Mouse (Mus musculus) thymus, adult 2 months (tissue): ENCODE data around the gene Wnk2. TPM values are rescaled to one million over a fixed set of nuclear protein-coding genes. Genes with fewer than 3 reads are reported as not detected.

ENCODE experiments used
- DNase-seq: peaks from one replicate; pipeline ENCODE4 v3.0.0; 2021
- H3K27ac ChIP-seq: fragments of 200-500 bp; 2 replicates; pipeline ENCODE4 v1.5.1; 2012; ENCODE audit warnings: low read length, control low read depth; ENCODE audit not compliant: control insufficient read depth, insufficient read depth
- H3K27me3 ChIP-seq: fragments of 200-500 bp; 2 replicates; pipeline ENCODE4 v1.6.1; 2012; ENCODE audit warnings: mild to moderate bottlenecking, low read length, moderate library complexity, mixed read lengths; ENCODE audit not compliant: control insufficient read depth, insufficient read depth
- H3K36me3 ChIP-seq: fragments of 200-500 bp; 2 replicates; pipeline ENCODE4 v1.6.1; 2012; ENCODE audit warnings: mild to moderate bottlenecking, low read length, moderate library complexity; ENCODE audit not compliant: control insufficient read depth, insufficient read depth
- H3K4me1 ChIP-seq: fragments of 200-500 bp; replicated peaks from 2 replicates; pipeline ENCODE4 v1.6.1; 2012; ENCODE audit warnings: low read length; ENCODE audit not compliant: control insufficient read depth, insufficient read depth
- H3K4me3 ChIP-seq: fragments of 200-500 bp; 2 replicates; pipeline ENCODE4 v1.5.1; 2012; ENCODE audit warnings: mild to moderate bottlenecking, low read length, control low read depth, moderate library complexity; ENCODE audit not compliant: control insufficient read depth, insufficient read depth
- CTCF ChIP-seq: fragments of 200-500 bp; IDR thresholded peaks from 2 replicates; pipeline ENCODE4 v1.5.1; 2012; ENCODE audit warnings: mild to moderate bottlenecking, control low read depth, low read length, moderate library complexity, borderline replicate concordance; ENCODE audit not compliant: control insufficient read depth, poor library complexity, insufficient read depth; ENCODE audit errors: extremely low read depth
- POLR2A ChIP-seq: fragments of 200-500 bp; IDR thresholded peaks from 2 replicates; pipeline ENCODE4 v1.6.1; 2012; ENCODE audit warnings: mild to moderate bottlenecking, low read length, control low read depth, moderate library complexity; ENCODE audit not compliant: control insufficient read depth, poor library complexity, insufficient read depth; ENCODE audit errors: extremely low read depth
- WGBS: fragments of 180-500 bp; shearing (Covaris S2); methylation state at CpG from one replicate; pipeline ENCODE4 v1.1.7; 2018; 5-methylcytosine and 5-hydroxymethylcytosine counted together
- polyA plus RNA-seq: library from polyadenylated mRNA; depleted of rRNA; stranded (reverse); fragments of >200 nt; gene quantifications from 2 replicates; pipeline ENCODE4 v1.2.3, GENCODE M21; 2012

The Wnk2 gene
- polyA plus RNA-seq, 1 experiment: 3.9 TPM

DNA sequence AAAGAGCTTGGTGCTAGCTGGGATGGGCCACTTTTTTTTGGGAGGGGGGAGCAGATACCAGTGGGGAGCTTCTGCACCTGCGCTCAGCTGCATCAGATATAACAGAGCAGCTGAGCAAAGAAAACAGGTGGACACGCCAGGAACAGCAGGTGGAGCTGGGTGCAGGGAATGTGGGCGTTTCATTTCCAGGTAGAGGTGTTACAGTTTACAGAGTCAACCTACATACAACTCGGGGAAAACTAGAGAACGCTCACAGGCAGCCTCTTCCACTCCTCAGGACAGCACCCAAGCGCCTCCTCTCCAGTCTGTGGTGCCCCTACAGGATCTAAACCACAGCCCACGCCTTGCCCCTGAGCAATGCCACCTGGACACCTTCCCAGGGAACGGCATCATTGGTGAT lies 35.2 kb downstream of the Wnk2 start:
- Histone ChIP-seq H3K36me3 (no peaks in the 10 kb centered on the region), H3K27ac (no peak overlapping the region), H3K4me1 (peaks cover 6% of the 10 kb centered on the region; the same call in 1 of the 2 replicates), H3K27me3 (no peaks in the 10 kb centered on the region), H3K4me3 (no peak overlapping the region)
- 79% methylated on average over 8 of the region's 8 CpGs for WGBS
- DNase-seq: no peak
- TF ChIP-seq POLR2A (no peak), CTCF (no peak)

DNA sequence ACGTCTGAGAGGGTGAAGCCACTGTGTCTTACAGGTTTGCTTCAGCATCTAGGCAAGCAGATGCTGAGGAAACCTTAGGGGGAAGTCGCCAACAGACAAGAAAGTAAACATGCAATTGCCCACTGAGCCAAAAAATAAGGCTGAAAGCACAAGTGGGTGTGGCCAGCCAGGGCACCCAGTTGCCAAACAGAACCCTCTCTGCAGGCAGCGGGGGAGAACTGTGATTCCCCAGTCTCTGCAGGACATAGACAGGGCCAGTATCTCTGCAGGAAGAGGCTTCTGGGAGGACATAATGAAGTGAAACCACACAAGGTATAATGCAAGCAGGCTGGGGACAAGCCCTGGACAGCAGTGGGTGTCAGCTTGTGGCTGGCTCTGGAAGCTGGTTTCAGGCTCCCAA lies 38.1 kb downstream of the Wnk2 start:
- H3K27me3 ChIP-seq: no peaks in the 10 kb centered on the region
- no peaks in the 10 kb centered on the region for H3K36me3 ChIP-seq
- H3K27ac ChIP-seq: no peak overlapping the region
- DNase-seq: no peak
- TF ChIP-seq POLR2A (no peak), CTCF (no peak)
- peaks cover 7% of the 10 kb centered on the region; the same call in 1 of the 2 replicates for H3K4me1 ChIP-seq
- no peak overlapping the region for H3K4me3 ChIP-seq
- WGBS: 49% methylated on average over 3 of the region's 3 CpGs

DNA sequence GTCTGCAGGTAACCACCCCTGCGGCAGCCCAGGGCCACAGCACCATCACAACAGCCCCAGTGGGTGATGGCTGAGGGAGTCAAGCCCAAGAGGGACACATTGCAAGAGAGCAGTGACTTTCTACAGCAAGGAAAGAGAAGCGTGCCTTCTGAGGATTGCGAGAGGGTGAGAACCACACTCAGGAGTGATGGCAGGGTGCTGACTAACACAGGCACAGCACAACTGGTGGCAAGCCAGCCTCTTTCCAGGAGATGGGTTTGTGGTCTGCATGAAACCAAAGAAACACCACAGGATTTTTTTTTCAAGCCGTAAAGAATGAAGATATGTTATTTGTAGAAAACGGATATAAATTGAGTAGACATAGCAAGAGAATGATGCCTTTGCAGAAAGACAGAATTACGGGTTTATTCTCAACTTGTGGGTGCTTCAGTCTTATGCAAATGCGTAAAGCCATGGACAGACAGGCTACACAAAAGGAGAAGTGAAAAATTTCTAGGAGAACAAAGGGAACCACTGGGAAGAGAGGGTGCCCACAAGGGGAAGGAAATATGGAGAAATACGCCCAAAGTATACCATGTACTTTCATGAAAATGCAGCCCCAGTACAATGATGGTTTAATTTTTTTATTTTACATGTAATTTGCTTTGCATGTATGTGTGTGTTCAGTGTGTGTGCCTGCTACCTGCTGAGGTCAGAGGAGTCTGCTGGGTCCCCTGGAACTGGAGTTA lies 39.5 kb downstream of the Wnk2 start:
- Histone ChIP-seq H3K36me3 (no peaks in the 10 kb centered on the region), H3K27ac (no peak overlapping the region), H3K4me1 (peaks cover 10% of the 10 kb centered on the region), H3K4me3 (no peak overlapping the region), H3K27me3 (no peaks in the 10 kb centered on the region)
- 11% methylated on average over 8 of the region's 8 CpGs for WGBS
- TF ChIP-seq POLR2A (no peak), CTCF (no peak)
- no peak for DNase-seq

- Histone ChIP-seq H3K4me1 (peaks cover 14% of the 10 kb centered on the region), H3K4me3 (no peak overlapping the region), H3K27ac (no peak overlapping the region), H3K36me3 (no peaks in the 10 kb centered on the region), H3K27me3 (no peaks in the 10 kb centered on the region)
- 94% methylated on average over 1 of the region's 1 CpGs for whole genome bisulfite sequencing
- TF ChIP-seq CTCF (no peak), POLR2A (no peak)
- DNase-seq: no peak
Measured at GRCm38 (mm10) chr13:49103913-49104312, 43.9 kb downstream of the Wnk2 start.

DNA sequence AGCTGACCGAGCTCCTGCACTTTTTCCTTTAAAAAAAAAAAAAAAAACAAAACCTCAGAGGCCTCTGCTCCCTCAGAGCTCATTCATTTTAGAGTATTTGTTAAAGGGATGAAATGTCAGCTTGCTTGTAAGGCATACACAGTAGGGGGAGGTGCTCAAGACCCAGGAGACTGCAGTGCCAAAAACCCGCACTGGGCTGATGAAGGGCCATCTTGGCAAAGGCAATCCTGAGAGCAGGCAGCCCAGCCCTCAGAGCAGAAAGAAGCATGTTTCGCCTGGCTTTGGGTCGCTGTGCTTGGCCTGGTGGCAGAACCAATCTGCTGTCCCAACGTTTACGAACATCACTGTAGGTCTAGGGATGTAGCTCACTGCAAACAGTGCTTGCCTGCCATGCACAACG lies 44.6 kb downstream of the Wnk2 start:
- DNase-seq: no peak
- WGBS: 83% methylated on average over 7 of the region's 7 CpGs
- no peaks in the 10 kb centered on the region for H3K27me3 ChIP-seq
- TF ChIP-seq CTCF (no peak), POLR2A (no peak)
- H3K36me3 ChIP-seq: no peaks in the 10 kb centered on the region
- no peak overlapping the region for H3K27ac ChIP-seq
- no peak overlapping the region for H3K4me3 ChIP-seq
- H3K4me1 ChIP-seq: peaks cover 14% of the 10 kb centered on the region

GRCm38 (mm10) chr13:49100417-49100816 lies 47.4 kb downstream of the Wnk2 start:
- TF ChIP-seq POLR2A (no peak), CTCF (no peak)
- 27% methylated on average over 1 of the region's 1 CpGs for WGBS
- no peaks in the 10 kb centered on the region for H3K36me3 ChIP-seq
- H3K27ac ChIP-seq: no peak overlapping the region
- H3K4me1 ChIP-seq: peaks cover 7% of the 10 kb centered on the region; the same call in 1 of the 2 replicates
- no peak for DNase-seq
- H3K27me3 ChIP-seq: no peaks in the 10 kb centered on the region
- no peak overlapping the region for H3K4me3 ChIP-seq

GRCm38 (mm10) chr13:49096826-49097225 lies 51.0 kb downstream of the Wnk2 start:
- Histone ChIP-seq H3K4me1 (peaks cover 34% of the 10 kb centered on the region), H3K27ac (no peak overlapping the region), H3K27me3 (no peaks in the 10 kb centered on the region), H3K4me3 (no peak overlapping the region), H3K36me3 (no peaks in the 10 kb centered on the region)
- no peak for DNase-seq
- 93% methylated on average over 4 of the region's 4 CpGs for WGBS
- no peak for TF ChIP-seq CTCF
- no peak for TF ChIP-seq POLR2A
